Mouse (Mus musculus): ENCODE results near the gene Hlcs. TPM values are rescaled to one million over a fixed set of nuclear protein-coding genes. Genes with fewer than 3 reads are reported as not detected.
A peak's percentile ranks its signal among the peaks of the same experiment; 100 is the strongest.
"Not testable (repeated sequence)": the region's sequence is repeated elsewhere in the genome, so short reads cannot be mapped to it uniquely, and the experiment has no call there.

Hlcs gene
- polyA plus RNA-seq, 1 experiment from 2014 or later: 8.4 TPM

- no peak for DNase-seq (ENCODE audit: low spot score)
- Histone ChIP-seq H3K4me3 (ENCODE audit: low read depth, low read length) (no peak overlapping the region), H3K4me1 (ENCODE audit: control insufficient read depth, insufficient read depth, low read length) (0 out of 2 replicates have a peak, but pooled peaks cover 3% of the 10 kb centered on the region), H3K27ac (replicated peaks; ENCODE audit: low read depth, low read length) (no peak overlapping the region), H3K27me3 (ENCODE audit: control insufficient read depth, insufficient read depth, low read length) (no peaks in the 10 kb centered on the region), H3K4me2 (ENCODE audit: low read depth, severe bottlenecking) (no peak overlapping the region), H3K9ac (ENCODE audit: low read length) (no peak overlapping the region), H3K36me3 (ENCODE audit: control insufficient read depth, insufficient read depth, low read length) (no peaks in the 10 kb centered on the region), H3K9me3 (ENCODE audit: control insufficient read depth, low read length) (no peaks in the 10 kb centered on the region)
- WGBS: 75% methylated on average over 10 of the region's 10 CpGs
- no peak for ATAC-seq (ENCODE audit: insufficient number of reproducible peaks, low FRiP score, low TSS enrichment, low read depth)
These were observed 36.9 kb upstream of the Hlcs start for GRCm38 (mm10) chr16:94350287-94350677.

- Histone ChIP-seq H3K9ac (ENCODE audit: low read length) (no peak overlapping the region), H3K4me3 (ENCODE audit: low read depth, low read length) (no peak overlapping the region), H3K27me3 (ENCODE audit: control insufficient read depth, insufficient read depth, low read length) (no peaks in the 10 kb centered on the region), H3K27ac (replicated peaks; ENCODE audit: low read depth, low read length) (no peak overlapping the region), H3K4me2 (ENCODE audit: low read depth, severe bottlenecking) (no peak overlapping the region), H3K9me3 (ENCODE audit: control insufficient read depth, low read length) (no peaks in the 10 kb centered on the region), H3K36me3 (ENCODE audit: control insufficient read depth, insufficient read depth, low read length) (no peaks in the 10 kb centered on the region), H3K4me1 (ENCODE audit: control insufficient read depth, insufficient read depth, low read length) (0 out of 2 replicates have a peak, but pooled peaks cover 3% of the 10 kb centered on the region)
- WGBS: 77% methylated on average over 11 of the region's 11 CpGs
- DNase-seq (ENCODE audit: low spot score) (no peak), ATAC-seq (ENCODE audit: insufficient number of reproducible peaks, low FRiP score, low TSS enrichment, low read depth) (no peak)
These were observed 36.4 kb upstream of the Hlcs start for GRCm38 (mm10) chr16:94349588-94350286.

- Histone ChIP-seq H3K4me2 (ENCODE audit: low read depth, severe bottlenecking) (no peak overlapping the region), H3K9ac (ENCODE audit: low read length) (no peak overlapping the region), H3K9me3 (ENCODE audit: control insufficient read depth, low read length) (no peaks in the 10 kb centered on the region), H3K4me1 (ENCODE audit: control insufficient read depth, insufficient read depth, low read length) (no peaks in the 10 kb centered on the region), H3K27ac (replicated peaks; ENCODE audit: low read depth, low read length) (no peak overlapping the region), H3K27me3 (ENCODE audit: control insufficient read depth, insufficient read depth, low read length) (no peaks in the 10 kb centered on the region), H3K4me3 (ENCODE audit: low read depth, low read length) (no peak overlapping the region), H3K36me3 (ENCODE audit: control insufficient read depth, insufficient read depth, low read length) (no peaks in the 10 kb centered on the region)
- no peak for DNase-seq (ENCODE audit: low spot score)
- ATAC-seq (ENCODE audit: insufficient number of reproducible peaks, low FRiP score, low TSS enrichment, low read depth): no peak
- WGBS: 83% methylated on average over 2 of the region's 2 CpGs
These were observed 35.4 kb upstream of the Hlcs start for GRCm38 (mm10) chr16:94348779-94349178.

GRCm38 (mm10) chr16:94347080-94347731 lies 33.8 kb upstream of the Hlcs start:
- Histone ChIP-seq H3K4me3 (ENCODE audit: low read depth, low read length) (no peak overlapping the region), H3K4me2 (ENCODE audit: low read depth, severe bottlenecking) (no peak overlapping the region), H3K4me1 (ENCODE audit: control insufficient read depth, insufficient read depth, low read length) (no peaks in the 10 kb centered on the region), H3K9me3 (ENCODE audit: control insufficient read depth, low read length) (no peaks in the 10 kb centered on the region), H3K9ac (ENCODE audit: low read length) (no peak overlapping the region), H3K36me3 (ENCODE audit: control insufficient read depth, insufficient read depth, low read length) (no peaks in the 10 kb centered on the region), H3K27ac (replicated peaks; ENCODE audit: low read depth, low read length) (no peak overlapping the region), H3K27me3 (ENCODE audit: control insufficient read depth, insufficient read depth, low read length) (no peaks in the 10 kb centered on the region)
- DNase-seq (ENCODE audit: low spot score) (no peak), ATAC-seq (ENCODE audit: insufficient number of reproducible peaks, low FRiP score, low TSS enrichment, low read depth) (no peak)
- 84% methylated on average over 7 of the region's 7 CpGs for WGBS

- H3K9ac ChIP-seq (ENCODE audit: low read length): no peak overlapping the region
- no peak overlapping the region for H3K4me2 ChIP-seq (ENCODE audit: low read depth, severe bottlenecking)
- no peaks in the 10 kb centered on the region for H3K27me3 ChIP-seq (ENCODE audit: control insufficient read depth, insufficient read depth, low read length)
- H3K27ac ChIP-seq (replicated peaks; ENCODE audit: low read depth, low read length): no peak overlapping the region
- no peaks in the 10 kb centered on the region for H3K4me1 ChIP-seq (ENCODE audit: control insufficient read depth, insufficient read depth, low read length)
- ATAC-seq (ENCODE audit: insufficient number of reproducible peaks, low FRiP score, low TSS enrichment, low read depth) (no peak), DNase-seq (ENCODE audit: low spot score) (no peak)
- 89% methylated on average over 1 of the region's 1 CpGs for WGBS
- no peak overlapping the region for H3K4me3 ChIP-seq (ENCODE audit: low read depth, low read length)
- no peaks in the 10 kb centered on the region for H3K36me3 ChIP-seq (ENCODE audit: control insufficient read depth, insufficient read depth, low read length)
- H3K9me3 ChIP-seq (ENCODE audit: control insufficient read depth, low read length): no peaks in the 10 kb centered on the region
These were observed 32.4 kb upstream of the Hlcs start for GRCm38 (mm10) chr16:94345733-94346132.

- DNase-seq (ENCODE audit: low spot score); ATAC-seq (ENCODE audit: insufficient number of reproducible peaks, low FRiP score, low TSS enrichment, low read depth); H3K36me3 ChIP-seq (ENCODE audit: control insufficient read depth, insufficient read depth, low read length); H3K4me2 ChIP-seq (ENCODE audit: low read depth, severe bottlenecking); H3K4me1 ChIP-seq (ENCODE audit: control insufficient read depth, insufficient read depth, low read length); H3K27me3 ChIP-seq (ENCODE audit: control insufficient read depth, insufficient read depth, low read length); H3K27ac ChIP-seq (replicated peaks; ENCODE audit: low read depth, low read length); H3K9ac ChIP-seq (ENCODE audit: low read length); H3K4me3 ChIP-seq (ENCODE audit: low read depth, low read length); H3K9me3 ChIP-seq (ENCODE audit: control insufficient read depth, low read length): not testable (repeated sequence)
- 91% methylated on average over 19 of the region's 22 CpGs for WGBS
These were observed 26.1 kb upstream of the Hlcs start for GRCm38 (mm10) chr16:94339164-94340160.

GRCm38 (mm10) chr16:94335656-94336055 lies 22.3 kb upstream of the Hlcs start:
- no peak overlapping the region for H3K9ac ChIP-seq (ENCODE audit: low read length)
- H3K36me3 ChIP-seq (ENCODE audit: control insufficient read depth, insufficient read depth, low read length): no peaks in the 10 kb centered on the region
- WGBS: 44% methylated on average over 5 of the region's 5 CpGs
- no peak for ATAC-seq (ENCODE audit: insufficient number of reproducible peaks, low FRiP score, low TSS enrichment, low read depth)
- DNase-seq (ENCODE audit: low spot score): no peak
- no peaks in the 10 kb centered on the region for H3K4me1 ChIP-seq (ENCODE audit: control insufficient read depth, insufficient read depth, low read length)
- H3K27ac ChIP-seq (replicated peaks; ENCODE audit: low read depth, low read length): no peak overlapping the region
- no peak overlapping the region for H3K4me3 ChIP-seq (ENCODE audit: low read depth, low read length)
- H3K4me2 ChIP-seq (ENCODE audit: low read depth, severe bottlenecking): no peak overlapping the region
- no peaks in the 10 kb centered on the region; the same call in 1 of the 2 replicates for H3K27me3 ChIP-seq (ENCODE audit: control insufficient read depth, insufficient read depth, low read length)
- H3K9me3 ChIP-seq (ENCODE audit: control insufficient read depth, low read length): no peaks in the 10 kb centered on the region

GRCm38 (mm10) chr16:94331886-94332252 lies 18.5 kb upstream of the Hlcs start:
- 56% methylated on average over 5 of the region's 5 CpGs for WGBS
- ATAC-seq (ENCODE audit: insufficient number of reproducible peaks, low FRiP score, low TSS enrichment, low read depth): no peak
- Histone ChIP-seq H3K27ac (replicated peaks; ENCODE audit: low read depth, low read length) (no peak overlapping the region), H3K27me3 (ENCODE audit: control insufficient read depth, insufficient read depth, low read length) (peaks cover 23% of the 10 kb centered on the region), H3K36me3 (ENCODE audit: control insufficient read depth, insufficient read depth, low read length) (no peaks in the 10 kb centered on the region; the same call in 1 of the 2 replicates), H3K4me1 (ENCODE audit: control insufficient read depth, insufficient read depth, low read length) (peaks cover 9% of the 10 kb centered on the region; the same call in 1 of the 2 replicates), H3K9ac (ENCODE audit: low read length) (no peak overlapping the region), H3K4me3 (ENCODE audit: low read depth, low read length) (no peak overlapping the region), H3K9me3 (ENCODE audit: control insufficient read depth, low read length) (no peaks in the 10 kb centered on the region), H3K4me2 (ENCODE audit: low read depth, severe bottlenecking) (no peak overlapping the region)
- peak; percentile 77 for DNase-seq (ENCODE audit: low spot score)
